Mouse (Mus musculus) ES-CJ7 (cell line): Measurements from ENCODE around the gene Med14.
A peak's percentile ranks its signal among the peaks of the same experiment; 100 is the strongest.

Source experiments
- DNase-seq: peaks from one replicate; pipeline ENCODE4 v3.0.0; 2011; ENCODE audit warnings: low read depth, low spot score

The Med14 gene

DNA sequence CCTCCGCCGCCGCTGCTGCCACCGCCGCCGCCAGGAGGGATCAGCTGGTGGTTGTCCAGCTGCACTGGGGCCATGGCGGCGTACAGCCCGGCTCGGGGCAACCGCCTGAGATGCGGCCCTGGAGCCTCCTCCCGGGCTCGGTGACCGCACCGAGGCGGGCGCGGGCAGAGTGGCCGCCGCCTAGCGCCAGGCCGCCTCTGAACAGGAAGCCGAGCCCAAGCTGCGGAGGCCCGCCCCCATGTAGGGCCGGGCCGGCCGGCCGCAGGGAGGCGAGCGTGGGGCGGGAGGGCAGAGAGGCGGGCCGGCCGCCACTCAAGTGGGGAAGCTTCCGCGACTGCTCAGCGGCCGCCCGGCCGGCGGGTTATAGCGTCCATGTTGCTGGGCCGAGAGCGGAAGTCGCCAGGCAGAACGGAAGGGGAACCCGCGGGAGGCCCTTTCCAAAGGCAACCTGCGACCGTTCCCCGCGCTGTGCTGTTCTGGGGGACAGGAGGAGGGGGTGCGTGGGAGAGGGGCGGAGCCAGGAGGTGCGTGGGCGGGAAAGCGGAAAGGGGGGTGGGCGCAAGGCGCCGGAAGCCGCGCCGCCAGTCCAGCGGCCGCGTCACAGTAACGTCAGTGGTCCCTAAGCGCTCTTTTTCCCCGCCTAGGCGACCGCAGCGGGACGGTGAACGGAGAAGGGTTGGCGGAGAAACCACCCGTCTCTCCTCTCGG is at the start of gene Med14:
Med14 (minus strand) TSS at position 448 of the 708 bp plus-strand sequence.
- peak; percentile 70 for DNase-seq

DNA sequence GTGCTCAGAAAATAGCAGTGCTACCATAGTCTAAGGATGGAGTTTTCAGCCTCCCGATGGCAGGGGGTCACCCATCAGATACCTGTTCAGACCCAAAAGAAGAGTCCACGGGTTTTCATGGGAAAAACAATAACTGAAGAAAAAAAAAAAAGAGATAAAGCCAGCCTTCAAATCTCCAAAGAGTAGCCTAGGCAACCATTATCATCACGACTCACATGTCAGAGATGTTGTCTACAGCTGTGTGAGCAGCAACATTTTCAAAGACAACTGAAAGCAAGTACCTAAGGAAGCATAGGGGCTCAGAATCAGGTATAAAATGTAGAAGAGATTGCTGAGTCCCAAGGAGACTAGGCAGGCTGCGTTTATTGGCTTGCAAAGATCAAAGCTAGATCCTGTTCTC is 38.7 kb upstream of the Med14 start:
- DNase-seq = no peak

DNA sequence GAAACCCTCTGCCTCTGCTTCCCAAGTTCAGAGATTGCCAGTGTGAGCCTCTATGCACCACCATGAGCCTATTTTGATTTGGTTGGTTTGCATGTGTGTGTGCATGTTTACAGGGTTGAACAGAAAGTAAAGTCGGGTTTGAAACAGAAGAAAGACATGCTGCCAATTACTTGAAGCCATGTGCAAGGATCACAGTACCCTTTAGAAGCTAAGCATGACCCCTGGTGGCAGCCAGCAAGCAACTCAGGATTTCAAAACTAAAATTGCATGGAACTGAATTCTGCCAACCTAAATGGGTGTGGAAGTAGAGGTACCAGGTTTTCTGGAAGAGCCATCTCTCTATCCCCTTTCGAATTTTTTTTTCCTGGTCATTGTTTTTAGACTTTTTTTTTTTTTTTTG is 33.0 kb upstream of the Med14 start:
- peak; percentile 6 for DNase-seq

DNA sequence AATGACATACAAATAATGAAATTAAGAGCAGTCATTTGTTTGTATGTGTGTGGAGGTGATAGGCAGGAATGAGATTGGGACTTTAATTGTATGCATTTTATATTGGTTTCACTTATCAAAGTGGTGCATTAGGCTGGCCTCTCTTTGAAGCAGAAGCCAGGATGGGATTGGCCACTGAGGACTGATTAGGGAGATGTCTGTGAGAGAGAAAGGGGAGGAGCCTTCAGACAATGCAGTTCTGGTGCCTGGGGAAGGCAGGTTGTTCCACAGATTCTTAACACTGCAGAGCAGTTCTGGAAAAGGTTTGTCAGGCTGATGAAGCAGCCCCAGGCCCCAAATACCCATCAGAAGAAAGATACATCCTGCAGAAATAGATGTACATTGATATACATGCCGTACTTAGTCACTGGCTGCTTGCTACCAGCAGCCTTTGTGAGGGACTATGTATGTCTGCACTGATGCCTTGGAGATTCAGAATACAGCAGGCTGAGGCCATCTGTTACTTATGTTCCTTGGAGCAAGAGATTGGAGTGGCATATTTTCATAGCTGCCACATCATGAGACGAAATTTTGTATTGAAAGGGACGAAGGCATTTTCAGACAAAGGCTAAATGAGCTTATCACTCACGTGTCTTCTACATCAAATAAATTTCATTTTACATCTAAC is 29.9 kb upstream of the Med14 start:
- DNase-seq = no peak

DNA sequence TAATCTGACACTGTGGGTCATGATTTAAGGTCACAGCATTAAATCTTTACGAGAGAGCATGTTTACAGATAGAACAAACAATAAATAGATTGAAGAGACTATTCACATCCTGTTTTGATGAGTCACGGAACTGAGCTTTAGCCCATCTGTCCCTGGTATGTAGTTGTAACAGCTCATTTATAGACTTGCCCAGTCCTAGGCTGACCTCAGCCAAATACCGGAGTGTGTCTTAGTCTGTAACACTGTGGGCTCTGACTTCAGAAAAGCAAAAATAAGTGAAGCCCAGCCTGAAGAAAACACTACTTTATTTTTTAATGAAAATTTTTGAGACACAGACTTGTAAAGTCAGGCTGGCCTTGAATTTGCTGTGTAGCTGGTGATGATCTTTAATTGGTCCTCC is 11.4 kb upstream of the Med14 start:
- no peak for DNase-seq

DNA sequence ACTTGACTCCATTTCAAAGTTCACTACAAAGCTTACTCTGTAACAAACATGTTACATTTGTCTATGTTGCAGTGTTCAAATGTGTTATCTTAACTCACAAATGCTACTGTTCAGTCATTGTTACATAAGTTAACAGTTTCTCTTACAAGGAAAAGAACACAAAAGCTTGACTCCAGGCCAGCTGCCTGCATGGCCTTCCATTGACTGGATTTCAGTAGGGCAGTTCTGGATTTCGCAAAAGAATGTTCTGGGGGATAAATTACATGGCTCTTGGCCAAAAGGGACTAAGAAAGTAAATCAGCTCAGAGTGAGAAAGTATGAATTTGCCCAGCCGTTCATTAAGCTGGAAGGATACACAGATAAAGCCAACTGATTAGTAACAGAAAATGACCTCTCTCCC is 9.7 kb upstream of the Med14 start:
- DNase-seq = no peak

DNA sequence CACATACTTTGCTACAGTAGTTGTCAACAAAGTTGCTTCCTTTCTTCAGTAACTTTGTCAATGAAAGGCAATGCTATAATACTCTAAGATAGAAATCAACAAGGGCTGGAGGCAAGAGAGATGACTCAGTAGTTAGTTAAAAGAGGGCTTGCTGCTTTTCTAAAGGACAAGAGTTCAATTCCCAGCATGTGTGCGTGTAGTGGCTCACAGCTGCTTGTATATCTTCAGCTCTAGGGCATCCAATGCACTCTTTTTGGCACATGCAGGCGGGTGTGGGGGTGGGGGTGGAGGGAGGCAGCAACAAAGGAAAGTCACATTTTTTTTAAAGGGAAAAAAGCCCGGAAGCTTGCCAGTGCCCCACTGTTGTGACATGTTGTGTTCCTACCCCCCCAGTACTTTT is 6.7 kb upstream of the Med14 start:
- DNase-seq = peak; percentile 35

DNA sequence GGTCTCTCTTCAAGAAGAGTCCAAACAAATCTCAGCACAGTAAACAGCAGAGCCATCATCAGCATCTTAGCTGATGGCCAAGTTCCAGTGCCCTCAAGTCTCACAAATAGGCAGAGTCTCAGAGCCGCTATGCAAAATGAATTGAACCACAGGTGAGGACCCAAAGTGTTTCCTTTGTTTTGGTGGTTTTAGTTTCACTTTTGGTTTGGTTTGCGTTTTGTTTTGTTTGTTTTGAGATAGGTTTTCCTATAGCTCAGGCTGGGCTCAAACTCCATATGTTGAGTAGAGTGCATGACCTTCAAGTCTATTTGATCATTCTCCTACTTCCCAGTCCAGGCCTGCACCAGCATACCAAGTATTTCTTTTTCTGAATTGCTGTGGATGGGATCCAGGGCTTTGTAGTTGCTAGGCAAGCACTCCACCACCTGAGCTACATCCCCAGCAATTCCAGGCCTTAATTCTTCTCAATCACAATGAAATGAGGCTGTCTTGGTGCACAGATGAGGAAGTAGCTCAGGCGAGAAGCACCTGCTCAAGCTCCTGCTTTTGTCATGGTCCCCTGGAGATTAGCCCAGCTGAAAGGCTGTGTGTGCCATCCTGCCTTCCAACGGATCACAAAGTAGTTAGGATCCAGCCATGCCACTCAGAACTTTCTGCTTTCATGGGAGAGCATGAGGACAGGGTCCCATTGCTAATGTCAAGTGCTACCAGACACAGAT is 5.1 kb upstream of the Med14 start:
- no peak for DNase-seq

DNA sequence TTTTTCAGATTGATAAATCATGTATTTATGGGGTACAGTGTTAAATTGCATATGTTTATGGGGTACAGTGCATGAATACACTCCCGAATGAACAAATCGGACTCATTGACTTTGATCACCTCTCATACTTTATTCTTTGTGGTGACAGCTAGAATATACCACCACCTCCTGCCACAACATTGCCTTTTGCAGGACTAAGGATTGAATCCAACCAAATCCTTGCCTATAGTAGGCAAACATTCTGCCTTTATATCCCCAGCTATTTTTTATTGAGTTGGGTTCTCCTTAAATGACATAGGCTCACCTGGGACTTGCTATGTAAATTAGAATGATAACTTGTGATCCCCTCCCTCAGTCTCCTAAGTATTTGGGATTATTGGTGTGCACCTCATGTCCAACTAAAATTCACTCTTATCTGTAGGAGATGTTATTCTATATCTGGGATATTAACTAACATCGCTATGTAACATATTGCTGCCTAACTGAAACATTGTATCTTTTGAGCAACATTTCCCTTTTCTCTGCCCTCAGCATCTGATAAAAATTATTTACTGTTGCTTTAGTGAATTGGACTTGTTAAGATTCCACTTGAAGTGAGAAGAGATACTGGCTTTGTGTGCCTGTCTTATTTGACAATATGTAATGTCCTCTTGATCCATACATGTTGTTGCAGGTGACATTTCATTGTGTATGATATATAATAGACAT is 1.4 kb upstream of the Med14 start:
- DNase-seq = no peak

DNA sequence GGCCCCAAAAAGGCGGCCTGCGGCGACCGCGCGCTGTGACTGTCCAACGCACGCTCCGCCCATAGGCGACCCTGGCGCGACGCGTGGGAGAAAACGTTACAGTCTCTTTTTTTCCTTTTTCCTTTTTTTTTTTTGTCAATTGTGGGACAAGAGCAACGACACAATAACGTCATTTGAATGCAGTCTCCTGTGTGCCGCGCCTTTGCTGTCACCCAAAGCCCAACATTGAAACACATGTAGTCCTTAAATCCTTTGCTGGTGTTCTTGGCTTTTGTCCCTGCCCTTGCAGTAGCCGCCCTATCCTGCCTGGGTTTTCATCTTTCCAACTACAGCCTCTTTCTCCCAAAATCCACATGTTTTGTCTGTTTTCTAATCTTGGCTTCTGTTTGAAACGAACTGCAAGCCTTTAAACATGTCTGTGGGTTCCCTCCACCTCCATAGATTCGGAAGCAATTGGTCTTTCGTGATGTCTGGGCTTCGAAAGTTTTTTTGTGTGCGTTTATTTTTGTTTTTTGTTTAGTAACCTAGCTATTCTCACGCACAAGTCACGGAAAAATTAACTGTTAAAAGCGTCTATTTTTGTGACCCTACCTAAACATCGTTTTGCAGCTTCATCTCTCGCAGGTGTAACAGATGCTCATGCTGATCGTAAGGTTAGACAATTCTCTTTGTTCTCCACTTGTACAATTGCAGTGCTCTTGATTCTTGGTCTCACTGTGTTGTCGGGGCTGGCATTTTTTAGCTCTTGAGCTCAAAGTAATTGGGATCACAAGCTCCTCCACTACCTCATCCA is 657 bp upstream of the Med14 start:
- peak; percentile 11 for DNase-seq

DNA sequence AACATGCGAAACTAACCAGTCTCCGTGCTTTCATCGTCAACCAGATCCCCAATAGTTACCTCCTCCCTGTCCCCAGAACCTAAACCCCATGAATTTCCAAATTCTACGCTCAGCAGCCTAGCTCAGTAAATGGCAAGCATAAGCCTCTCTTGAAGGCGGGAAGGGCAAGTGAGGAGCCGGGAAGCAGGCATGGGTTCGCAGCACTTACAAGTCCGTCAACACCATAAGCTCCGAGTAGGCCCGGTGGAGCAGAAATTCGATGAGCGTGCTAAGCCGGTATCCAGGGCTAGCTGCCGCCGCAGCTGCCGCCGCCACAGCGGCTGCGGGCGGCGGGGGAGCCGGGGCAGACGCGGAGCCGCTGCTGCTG is 631 bp downstream of the Med14 start:
- peak; percentile 19 for DNase-seq

DNA sequence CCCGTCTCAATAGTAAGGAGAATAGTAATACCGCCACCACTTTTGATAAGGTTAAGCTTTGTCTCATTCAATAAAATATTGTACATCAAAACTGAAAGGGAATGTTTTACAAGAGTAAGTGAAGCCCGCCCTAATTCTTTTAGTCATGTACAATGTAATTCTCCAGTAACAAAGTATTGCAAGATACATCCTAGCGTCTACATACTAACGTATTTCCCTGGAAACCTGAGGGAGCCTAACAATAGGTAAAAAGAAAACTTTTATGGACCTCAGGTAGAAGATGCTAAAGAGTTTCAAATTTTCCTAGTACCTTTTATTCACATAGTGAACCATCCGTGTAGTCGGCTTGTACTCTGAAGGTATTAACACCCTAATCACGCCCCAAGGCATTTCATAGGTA is 1.4 kb downstream of the Med14 start:
- DNase-seq = no peak

DNA sequence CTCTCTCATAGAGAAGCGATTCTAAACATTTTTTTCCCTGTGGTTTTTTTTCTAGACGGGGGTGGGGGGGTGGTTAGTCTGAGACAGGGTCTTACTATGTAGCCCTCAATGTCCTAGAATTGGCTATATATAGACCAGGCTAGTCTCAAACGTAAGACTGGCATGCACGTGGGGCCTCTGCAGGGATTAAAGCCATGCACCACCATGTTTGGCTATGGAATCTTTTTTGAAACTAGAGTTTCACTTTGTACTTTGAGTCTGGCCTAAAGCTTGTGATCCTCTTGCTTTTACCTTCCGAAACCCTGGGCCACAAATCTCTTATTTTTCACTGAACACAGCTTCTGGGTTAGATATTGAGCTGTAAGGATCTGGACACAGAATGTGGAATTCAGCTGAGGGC is 2.2 kb downstream of the Med14 start:
- DNase-seq = no peak

DNA sequence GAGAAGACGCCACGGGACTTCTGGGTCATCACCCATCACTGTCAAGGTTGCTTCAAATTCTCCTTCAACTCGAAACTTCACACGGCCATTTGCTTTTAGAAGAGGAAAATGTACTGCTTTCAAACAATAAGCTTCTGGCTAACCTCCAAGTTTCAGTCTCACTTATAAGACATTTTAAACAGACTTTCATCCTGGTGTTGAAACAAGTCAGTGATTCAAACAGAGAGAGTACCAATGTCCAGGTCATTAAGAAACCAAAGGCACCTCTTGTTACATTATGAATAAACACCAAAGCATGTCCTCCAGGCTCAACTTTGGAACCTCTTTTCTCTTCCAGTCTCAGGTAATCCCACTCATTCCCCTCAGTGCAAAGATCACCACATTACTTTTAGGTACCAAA is 14.0 kb downstream of the Med14 start:
- no peak for DNase-seq

DNA sequence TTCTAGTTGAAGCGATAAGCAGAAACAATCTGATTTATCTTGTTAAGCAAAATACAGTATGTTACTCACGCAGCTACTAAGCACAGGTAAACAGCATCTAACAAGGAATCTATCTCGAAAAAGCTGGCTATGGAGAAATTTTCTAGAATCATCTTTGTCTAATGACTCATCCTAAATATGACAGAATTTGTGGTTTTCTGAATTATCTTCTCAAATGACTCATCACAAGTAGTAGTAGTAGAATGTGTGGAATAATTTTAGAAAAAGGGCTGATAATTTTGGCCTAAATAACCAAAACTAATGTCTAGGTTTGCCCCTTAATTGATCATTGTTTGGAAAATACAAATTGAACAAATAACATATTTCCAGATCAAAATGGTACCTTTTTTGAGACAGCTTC is 15.1 kb downstream of the Med14 start:
- no peak for DNase-seq

DNA sequence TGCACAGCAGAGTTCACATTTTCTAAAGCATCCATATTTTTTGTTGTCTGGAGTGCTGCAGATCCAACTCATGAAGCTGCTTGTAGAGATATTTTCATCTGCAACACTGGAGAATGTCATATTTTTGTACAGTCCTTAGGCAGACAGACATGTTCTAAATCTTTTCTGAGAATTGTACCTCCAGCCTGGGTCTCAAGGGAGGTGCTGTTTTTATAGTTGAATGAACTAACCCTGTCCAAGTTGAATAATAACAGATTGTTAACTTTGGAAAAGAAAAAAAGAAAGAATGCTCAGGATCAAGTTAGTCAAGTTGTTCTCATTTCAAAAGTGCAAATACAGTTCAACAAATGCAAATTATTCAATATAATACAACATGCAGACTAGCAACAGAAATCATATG is 21.5 kb downstream of the Med14 start:
- no peak for DNase-seq

DNA sequence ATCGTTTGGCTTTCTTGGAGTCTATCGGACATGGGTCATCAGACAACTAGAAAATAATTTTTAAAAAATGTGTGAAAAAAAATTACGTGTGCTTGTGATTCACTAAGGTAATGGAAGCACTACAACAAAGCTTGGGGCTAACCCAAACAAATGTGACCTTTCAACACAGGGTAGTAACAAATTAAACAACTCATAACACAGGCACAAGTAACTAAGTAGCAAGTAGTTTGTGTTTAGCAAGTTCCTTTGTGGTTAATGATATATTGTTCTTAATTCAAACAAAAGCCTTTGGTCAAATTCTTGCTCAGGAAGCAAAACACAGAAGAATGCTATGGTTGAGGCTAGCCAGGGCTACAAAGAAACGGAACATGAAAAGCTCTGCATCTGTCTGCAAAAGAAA is 45.8 kb downstream of the Med14 start:
- no peak for DNase-seq

DNA sequence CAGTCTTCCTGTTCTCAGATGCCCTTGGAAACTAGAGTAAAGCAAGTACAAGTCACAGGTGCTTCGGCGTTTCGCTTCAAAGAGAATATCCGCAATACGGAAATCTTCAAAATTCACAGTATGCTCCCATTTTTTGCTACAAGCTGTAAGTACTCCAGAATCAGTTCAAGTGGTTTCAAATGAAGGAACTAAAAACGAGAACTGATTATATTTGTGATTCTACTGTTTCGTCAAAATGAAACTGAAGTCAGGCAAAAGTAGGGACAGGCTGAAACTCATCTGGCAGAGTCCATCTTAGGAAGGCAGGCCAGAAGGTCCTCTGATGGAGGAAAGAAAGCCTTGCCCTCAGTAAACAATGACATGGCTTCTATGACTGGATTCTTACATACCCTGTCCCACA is 48.1 kb downstream of the Med14 start:
- DNase-seq = no peak

DNA sequence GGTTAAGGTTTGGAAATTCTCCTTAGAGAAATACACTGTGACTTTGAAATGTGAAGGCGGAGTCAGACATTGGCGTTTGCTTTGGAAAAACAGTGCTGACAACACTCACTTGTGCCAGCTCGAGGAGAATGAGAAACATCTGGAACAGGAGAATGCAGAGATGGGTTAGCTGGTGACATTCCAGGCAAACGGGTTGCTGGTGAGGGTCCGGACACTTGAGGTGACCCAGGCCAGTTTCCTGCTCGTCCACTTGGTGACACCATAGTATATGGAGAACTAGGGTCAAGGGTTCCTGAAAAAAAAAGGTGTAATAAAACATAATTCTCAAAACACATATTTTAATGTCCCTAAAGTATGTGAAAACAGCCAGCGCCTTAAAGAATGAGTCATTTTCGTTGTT is 75.0 kb downstream of the Med14 start:
- no peak for DNase-seq

DNA sequence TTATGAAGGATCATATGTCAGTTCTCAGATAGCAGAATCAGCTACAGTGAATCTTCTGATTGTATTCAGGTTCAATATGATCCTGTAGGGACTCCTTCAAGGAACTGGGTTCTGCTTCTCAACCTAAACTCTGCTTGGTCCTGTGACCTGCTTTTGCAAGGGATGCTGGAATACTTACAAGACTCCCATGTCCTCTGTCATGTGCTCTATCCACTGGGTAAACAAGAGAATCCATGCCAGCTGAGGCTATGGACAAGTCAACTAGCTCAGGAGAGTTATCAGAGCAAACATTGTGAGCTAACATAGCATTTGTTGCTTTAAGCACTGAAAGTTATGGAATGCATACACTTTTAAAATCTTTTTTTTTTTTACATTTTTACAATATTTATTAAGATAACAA is 75.8 kb downstream of the Med14 start:
- no peak for DNase-seq

DNA sequence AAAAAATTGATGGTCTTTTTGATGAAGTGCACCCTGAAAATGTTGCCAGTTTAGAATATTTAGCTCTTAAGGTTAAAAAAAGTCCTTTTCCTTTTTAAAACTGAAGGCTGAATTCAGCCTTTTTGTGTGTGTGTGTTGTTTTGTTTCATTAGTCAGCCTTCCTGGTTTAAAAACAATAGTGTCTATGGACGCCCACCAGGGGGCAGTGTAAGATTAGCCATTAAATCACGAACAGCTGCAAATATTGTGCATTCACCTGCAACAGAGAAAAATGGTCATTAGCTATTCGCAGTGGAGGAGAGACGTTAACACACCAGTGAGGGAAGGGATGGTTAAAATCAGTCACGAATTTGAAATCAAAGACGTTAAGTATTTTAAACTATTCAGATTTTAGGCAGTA is 84.5 kb downstream of the Med14 start:
- DNase-seq = peak; percentile 33
